Mouse (Mus musculus) kidney, embryonic 16.5 days (tissue): ENCODE measurements around the gene Timm13. TPM values are rescaled to one million over a fixed set of nuclear protein-coding genes. Genes with fewer than 3 reads are reported as not detected.
A peak's percentile ranks its signal among the peaks of the same experiment; 100 is the strongest.

Experiments
- ATAC-seq: fragments of 200-750 bp; cut with Nextera tagmentation; 2 replicates; pipeline ENCODE4 v1.8.0; 2017; ENCODE audit warnings: moderate TSS enrichment; ENCODE audit not compliant: low FRiP score, low TSS enrichment
- H3K27ac ChIP-seq: fragments of 300-500 bp; sonication (generic); 2 replicates; pipeline ENCODE4 v1.5.1; 2014; ENCODE audit warnings: low read length
- H3K27me3 ChIP-seq: fragments of 300-500 bp; sonication (generic); 2 replicates; pipeline ENCODE4 v1.6.1; 2014; ENCODE audit warnings: low read length, control low read depth, mixed read lengths; ENCODE audit not compliant: insufficient read depth
- H3K36me3 ChIP-seq: fragments of 300-500 bp; sonication (generic); 2 replicates; pipeline ENCODE4 v1.6.1; 2014; ENCODE audit warnings: low read length, control low read depth, mixed read lengths; ENCODE audit not compliant: insufficient read depth
- H3K4me1 ChIP-seq: fragments of 300-500 bp; sonication (generic); 2 replicates; pipeline ENCODE4 v1.6.1; 2014; ENCODE audit warnings: low read length, control low read depth, mixed read lengths; ENCODE audit not compliant: insufficient read depth
- H3K4me2 ChIP-seq: fragments of 300-500 bp; sonication (generic); replicated peaks from 2 replicates; pipeline ENCODE4 v1.6.1; 2014; ENCODE audit warnings: low read depth, low read length
- H3K4me3 ChIP-seq: fragments of 300-500 bp; sonication (generic); 2 replicates; pipeline ENCODE4 v1.5.1; 2014; ENCODE audit warnings: mild to moderate bottlenecking, low read length
- H3K9ac ChIP-seq: fragments of 300-500 bp; sonication (generic); replicated peaks from 2 replicates; pipeline ENCODE4 v1.6.1; 2014; ENCODE audit warnings: low read length
- H3K9me3 ChIP-seq: fragments of 300-500 bp; sonication (generic); 2 replicates; pipeline ENCODE4 v1.6.1; 2016; ENCODE audit warnings: low read length, control low read depth
- WGBS: fragments of 180-500 bp; shearing (Covaris S2); extraction: QIAGEN DNeasy Blood & Tissue Kit; methylation state at CpG from one replicate; pipeline ENCODE4 v1.1.7; 2014; 5-methylcytosine and 5-hydroxymethylcytosine counted together
- polyA plus RNA-seq: library from polyadenylated mRNA; unstranded; fragments of >200 nt; fragmentation: Nextera tagmentation; extraction: Ambion mirVana; gene quantifications from 2 replicates; pipeline ENCODE4 v1.2.1, GENCODE M21; 2015

The Timm13 gene
- polyA plus RNA-seq, 1 experiment from 2014 or later, result 361 TPM

DNA sequence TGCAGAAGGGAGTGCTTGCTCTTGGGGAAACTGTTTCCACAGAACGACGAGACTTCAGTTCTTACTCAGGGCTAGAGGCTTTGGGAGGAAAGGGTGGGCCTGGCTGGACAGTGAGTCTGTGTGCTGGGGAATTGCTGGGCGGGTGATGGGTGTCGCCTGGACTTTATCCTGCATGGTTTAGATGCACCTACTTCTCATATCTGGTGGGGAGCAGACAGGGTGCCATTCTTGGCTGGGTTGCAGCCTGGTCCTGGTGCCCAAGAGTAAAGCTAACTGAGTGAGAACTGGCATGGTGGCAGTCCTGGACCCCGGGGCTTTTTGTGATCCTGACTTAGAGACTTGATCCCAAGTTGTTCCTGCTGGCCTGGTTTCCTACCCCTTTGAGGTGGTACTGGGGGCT is 43.9 kb downstream of the Timm13 start:
- 83% methylated on average over 5 of the region's 5 CpGs for WGBS
- H3K36me3 ChIP-seq, result peaks cover 13% of the 10 kb centered on the region; the same call in 1 of the 2 replicates
- H3K27ac ChIP-seq, result no peak overlapping the region
- no peaks in the 10 kb centered on the region for H3K27me3 ChIP-seq
- H3K4me2 ChIP-seq, result no peak overlapping the region
- H3K9ac ChIP-seq, result no peak overlapping the region; the same call in 1 of the 2 replicates
- H3K4me1 ChIP-seq, result peaks cover 22% of the 10 kb centered on the region
- no peak overlapping the region for H3K4me3 ChIP-seq
- no peak for ATAC-seq
- H3K9me3 ChIP-seq, result no peaks in the 10 kb centered on the region

DNA sequence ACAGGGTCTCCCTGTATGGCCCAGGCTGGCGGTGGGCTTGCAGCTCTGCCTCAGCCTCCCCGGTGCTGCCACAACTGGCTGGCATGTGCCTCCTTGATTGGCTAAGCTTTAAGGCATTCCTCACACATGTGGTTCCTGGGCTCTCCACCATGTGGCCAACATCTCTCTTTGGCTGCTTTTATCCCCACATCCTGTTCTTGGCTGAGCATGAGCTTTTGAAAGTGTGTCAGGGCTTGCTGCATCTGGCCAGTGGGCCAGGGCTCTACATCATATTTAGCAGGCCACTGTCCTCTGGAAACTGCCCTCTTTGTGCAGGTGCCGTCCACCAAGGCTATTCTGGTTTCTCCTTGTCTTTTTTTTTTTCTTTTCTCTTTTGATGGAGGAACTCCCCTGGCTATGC is 44.5 kb downstream of the Timm13 start:
- WGBS, result 59% methylated on average over 3 of the region's 3 CpGs
- H3K36me3 ChIP-seq, result peaks cover 17% of the 10 kb centered on the region; the same call in 1 of the 2 replicates
- H3K4me3 ChIP-seq, result no peak overlapping the region; the same call in 1 of the 2 replicates
- peak overlapping the region; percentile 99 for H3K4me2 ChIP-seq
- H3K27me3 ChIP-seq, result no peaks in the 10 kb centered on the region
- ATAC-seq, result no peak
- H3K9ac ChIP-seq, result peak overlapping the region; percentile 94; the same call in 1 of the 2 replicates
- no peaks in the 10 kb centered on the region for H3K9me3 ChIP-seq
- no peak overlapping the region for H3K27ac ChIP-seq
- peaks cover 22% of the 10 kb centered on the region for H3K4me1 ChIP-seq

DNA sequence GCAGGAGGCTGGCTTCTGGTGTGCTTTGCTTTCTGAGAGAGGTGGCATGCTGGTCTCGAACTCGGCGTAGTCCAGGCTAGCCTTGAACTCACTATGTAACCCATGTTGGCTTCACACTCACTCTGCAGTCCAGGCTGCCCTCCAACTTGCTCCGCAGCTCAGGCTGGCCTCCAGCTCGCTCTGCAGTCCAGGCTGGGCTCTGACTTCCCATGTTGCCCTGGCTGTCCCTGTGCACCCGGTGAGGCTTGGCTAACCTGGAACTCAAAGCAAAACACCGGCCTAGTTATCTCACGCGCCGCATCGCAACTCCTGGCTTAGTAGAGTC is 45.1 kb downstream of the Timm13 start:
- 0 out of 2 replicates have a peak, but pooled peaks have one; percentile 7 for ATAC-seq
- peak overlapping the region; percentile 94 for H3K9ac ChIP-seq
- peak overlapping the region; percentile 76 for H3K4me3 ChIP-seq
- no peaks in the 10 kb centered on the region for H3K27me3 ChIP-seq
- no peak overlapping the region for H3K27ac ChIP-seq
- WGBS, result 22% methylated on average over 11 of the region's 11 CpGs
- peaks cover 22% of the 10 kb centered on the region for H3K4me1 ChIP-seq
- H3K36me3 ChIP-seq, result peaks cover 21% of the 10 kb centered on the region; the same call in 1 of the 2 replicates
- peak overlapping the region; percentile 99 for H3K4me2 ChIP-seq
- no peaks in the 10 kb centered on the region for H3K9me3 ChIP-seq

DNA sequence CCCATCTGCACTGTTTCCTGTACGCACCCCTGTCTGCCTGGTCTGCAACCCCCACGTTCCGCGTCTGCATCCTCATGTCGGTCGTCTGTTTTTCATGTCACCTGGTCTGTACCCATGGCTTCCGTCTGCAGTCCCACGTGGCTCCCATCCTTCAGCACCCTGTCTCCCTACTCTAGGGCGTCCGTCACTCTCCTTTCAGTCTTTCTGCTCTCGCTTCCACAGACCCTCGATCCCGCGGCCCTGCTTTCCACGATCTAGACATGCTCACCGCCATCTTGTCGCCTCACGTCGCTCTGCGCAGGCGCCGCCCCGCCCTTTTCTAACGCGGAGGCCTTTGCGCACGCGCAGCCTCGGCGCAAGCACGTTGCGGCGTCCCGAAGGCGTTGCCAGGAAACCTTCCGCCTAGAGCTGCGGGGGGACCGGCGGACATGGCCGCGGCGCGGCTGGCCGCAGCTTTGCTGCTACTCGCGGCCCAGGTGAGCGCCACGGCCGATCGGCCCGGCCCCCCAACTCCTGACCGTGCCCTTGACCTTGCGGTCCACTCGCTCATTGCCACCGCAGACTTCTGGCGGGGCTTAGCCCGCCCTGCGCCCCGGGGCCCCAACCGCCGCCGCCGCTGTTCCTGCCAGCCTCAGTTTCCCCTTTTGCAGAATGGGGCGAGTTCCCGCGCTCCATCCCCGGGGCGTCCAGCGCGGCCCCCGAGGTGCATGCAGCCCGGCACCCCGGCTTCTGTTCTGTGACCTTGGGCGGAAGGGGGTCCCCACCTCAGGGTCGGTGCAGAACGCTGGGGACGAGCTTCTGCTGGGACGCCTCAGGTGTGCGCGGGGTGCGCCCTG is 45.6 kb downstream of the Timm13 start, which contains the start of the genes Lsm7 and Sppl2b:
Lsm7 (minus strand) TSS at position 297 of the 836 bp plus-strand sequence.
Sppl2b (plus strand) TSS at position 363 of the 836 bp plus-strand sequence.
- WGBS, result under 1% methylated on average over 81 of the region's 81 CpGs

More for the DNA sequence above, 45.6 kb downstream of the Timm13 start, which contains the start of the genes Lsm7 and Sppl2b:
- Histone ChIP-seq H3K9me3 (no peaks in the 10 kb centered on the region), H3K4me3 (peak within 1 kb of the TSS; percentile 76), H3K4me1 (peaks cover 22% of the 10 kb centered on the region), H3K36me3 (peaks cover 21% of the 10 kb centered on the region; the same call in 1 of the 2 replicates), H3K27me3 (no peaks in the 10 kb centered on the region), H3K9ac (peak within 1 kb of the TSS; percentile 94), H3K4me2 (peak within 1 kb of the TSS; percentile 99), H3K27ac (peak within 1 kb of the TSS; percentile 34; the same call in 1 of the 2 replicates)
- peak; percentile 84 for ATAC-seq

Other genes with a start within 250 kb of the Timm13 start
- 21.0 and 74.8 TPM in 2 replicates for gene Btbd2, start 243.9 kb downstream of the Timm13 start, polyA plus RNA-seq
- 71.1 and 108 TPM in 2 replicates for gene Mknk2, start 222.9 kb downstream of the Timm13 start, polyA plus RNA-seq
- 43.1 and 43.2 TPM in 2 replicates for gene Mob3a, start 199.0 kb downstream of the Timm13 start, polyA plus RNA-seq
- 23.3 and 23.8 TPM in 2 replicates for gene Izumo4, start 198.8 kb downstream of the Timm13 start, polyA plus RNA-seq
- gene Ap3d1, start 158.7 kb downstream of the Timm13 start, polyA plus RNA-seq, result 67.7 and 68.8 TPM in 2 replicates
- 17.3 and 20.7 TPM in 2 replicates for gene Dot1l, start 145.8 kb downstream of the Timm13 start, polyA plus RNA-seq
- 71.2 and 87.3 TPM in 2 replicates for gene Sf3a2, start 102.8 kb downstream of the Timm13 start, polyA plus RNA-seq
- gene Plekhj1, start 102.3 kb downstream of the Timm13 start, polyA plus RNA-seq, result 123 and 129 TPM in 2 replicates
- gene Amh, start 95.7 kb downstream of the Timm13 start, polyA plus RNA-seq, result 0.70 TPM in 1 of 2 replicates, not detected in the other
- gene Jsrp1, start 87.5 kb downstream of the Timm13 start, polyA plus RNA-seq, result 4.5 and 4.6 TPM in 2 replicates
- 1,744 and 2,086 TPM in 2 replicates for gene Oaz1, start 74.3 kb downstream of the Timm13 start, polyA plus RNA-seq
- 0.66 and 0.71 TPM in 2 replicates for gene Lingo3, start 56.9 kb downstream of the Timm13 start, polyA plus RNA-seq
- gene Lsm7, start 45.8 kb downstream of the Timm13 start, polyA plus RNA-seq, result 248 and 262 TPM in 2 replicates
- gene Sppl2b, start 45.7 kb downstream of the Timm13 start, polyA plus RNA-seq, result 52.6 and 54.0 TPM in 2 replicates
- 0.08 TPM in 1 of 2 replicates, not detected in the other for gene Tmprss9, start 29.1 kb downstream of the Timm13 start, polyA plus RNA-seq
- 61.8 and 62.4 TPM in 2 replicates for gene Lmnb2, start 17.3 kb upstream of the Timm13 start, polyA plus RNA-seq
- gene Gadd45b, start 29.1 kb upstream of the Timm13 start, polyA plus RNA-seq, result 22.3 and 24.1 TPM in 2 replicates
- gene Gng7, start 114.0 kb upstream of the Timm13 start, polyA plus RNA-seq, result 6.6 and 6.7 TPM in 2 replicates
- gene Diras1, start 124.7 kb upstream of the Timm13 start, polyA plus RNA-seq, result 0.11 and 0.41 TPM in 2 replicates
- 19.6 and 19.9 TPM in 2 replicates for gene Slc39a3, start 136.5 kb upstream of the Timm13 start, polyA plus RNA-seq
- 244 and 250 TPM in 2 replicates for gene Sgta, start 159.2 kb upstream of the Timm13 start, polyA plus RNA-seq
- 69.6 and 70.0 TPM in 2 replicates for gene Thop1, start 169.1 kb upstream of the Timm13 start, polyA plus RNA-seq
- gene Creb3l3, start 197.9 kb upstream of the Timm13 start, polyA plus RNA-seq, result 0.24 and 0.29 TPM in 2 replicates
- gene Map2k2, start 204.9 kb upstream of the Timm13 start, polyA plus RNA-seq, result 195 and 207 TPM in 2 replicates
- 24.4 and 25.2 TPM in 2 replicates for gene Zbtb7a, start 234.3 kb upstream of the Timm13 start, polyA plus RNA-seq